Mouse (Mus musculus) embryonic facial prominence, embryonic 11.5 days (tissue): ENCODE measurements around the gene Cfap58. TPM values are rescaled to one million over a fixed set of nuclear protein-coding genes. Genes with fewer than 3 reads are reported as not detected.

ENCODE experiments used
- ATAC-seq: fragments of 200-750 bp; cut with Nextera tagmentation; replicated peaks from 2 replicates; pipeline ENCODE4 v1.8.0; 2017; ENCODE audit warnings: low read depth; ENCODE audit not compliant: insufficient number of reproducible peaks, low FRiP score, low TSS enrichment
- DNase-seq: peaks from one replicate; pipeline ENCODE4 v3.0.0-alpha.2; 2015; ENCODE audit warnings: low spot score
- H3K27ac ChIP-seq: fragments of 300-500 bp; sonication (generic); replicated peaks from 2 replicates; pipeline ENCODE4 v1.5.1; 2014; ENCODE audit warnings: mild to moderate bottlenecking, low read depth, low read length, control low read depth
- H3K27me3 ChIP-seq: fragments of 300-500 bp; sonication (generic); 2 replicates; pipeline ENCODE4 v1.6.1; 2014; ENCODE audit warnings: mild to moderate bottlenecking, low read length, moderate library complexity, mixed read lengths; ENCODE audit not compliant: control insufficient read depth, insufficient read depth
- H3K36me3 ChIP-seq: fragments of 300-500 bp; sonication (generic); replicated peaks from 2 replicates; pipeline ENCODE4 v1.6.1; 2014; ENCODE audit warnings: low read depth, mild to moderate bottlenecking, low read length, moderate library complexity, mixed read lengths; ENCODE audit not compliant: control insufficient read depth, insufficient read depth
- H3K4me1 ChIP-seq: fragments of 300-500 bp; sonication (generic); 2 replicates; pipeline ENCODE4 v1.6.1; 2014; ENCODE audit warnings: low read length, mixed read lengths; ENCODE audit not compliant: control insufficient read depth, insufficient read depth
- H3K4me2 ChIP-seq: fragments of 300-500 bp; sonication (generic); 2 replicates; pipeline ENCODE4 v1.6.1; 2014; ENCODE audit warnings: low read depth, mild to moderate bottlenecking, control low read depth, low read length, moderate library complexity
- H3K4me3 ChIP-seq: fragments of 300-500 bp; sonication (generic); 2 replicates; pipeline ENCODE4 v1.5.1; 2014; ENCODE audit warnings: low read depth, low read length, control low read depth
- H3K9ac ChIP-seq: fragments of 300-500 bp; sonication (generic); replicated peaks from 2 replicates; pipeline ENCODE4 v1.6.1; 2014; ENCODE audit warnings: mild to moderate bottlenecking, control low read depth, low read length
- H3K9me3 ChIP-seq: fragments of 300-500 bp; sonication (generic); replicated peaks from 2 replicates; pipeline ENCODE4 v1.6.1; 2016; ENCODE audit warnings: mild to moderate bottlenecking, low read length, inconsistent platforms, mixed read lengths; ENCODE audit not compliant: control insufficient read depth
- WGBS: fragments of 180-500 bp; shearing (Covaris S2); extraction: QIAGEN DNeasy Blood & Tissue Kit; methylation state at CpG from one replicate; pipeline ENCODE4 v1.1.7; 2014; 5-methylcytosine and 5-hydroxymethylcytosine counted together
- polyA plus RNA-seq: library from polyadenylated mRNA; unstranded; fragments of >200 nt; fragmentation: Nextera tagmentation; extraction: Ambion mirVana; gene quantifications from 2 replicates; pipeline ENCODE4 v1.2.1, GENCODE M21; 2014

The Cfap58 gene
- polyA plus RNA-seq, 1 experiment from 2014 or later = not detected

GRCm38 (mm10) chr19:47934146-47934545 is 3.3 kb upstream of the Cfap58 start:
- DNase-seq (no peak), ATAC-seq (no peak)
- no peak overlapping the region for H3K4me3 ChIP-seq
- no peaks in the 10 kb centered on the region; the same call in 1 of the 2 replicates for H3K27me3 ChIP-seq
- no peak overlapping the region for H3K4me2 ChIP-seq
- H3K27ac ChIP-seq = no peak overlapping the region
- no peaks in the 10 kb centered on the region for H3K9me3 ChIP-seq
- no peak overlapping the region for H3K9ac ChIP-seq
- 87% methylated on average over 8 of the region's 8 CpGs for WGBS
- H3K36me3 ChIP-seq = no peaks in the 10 kb centered on the region
- H3K4me1 ChIP-seq = no peaks in the 10 kb centered on the region

DNA sequence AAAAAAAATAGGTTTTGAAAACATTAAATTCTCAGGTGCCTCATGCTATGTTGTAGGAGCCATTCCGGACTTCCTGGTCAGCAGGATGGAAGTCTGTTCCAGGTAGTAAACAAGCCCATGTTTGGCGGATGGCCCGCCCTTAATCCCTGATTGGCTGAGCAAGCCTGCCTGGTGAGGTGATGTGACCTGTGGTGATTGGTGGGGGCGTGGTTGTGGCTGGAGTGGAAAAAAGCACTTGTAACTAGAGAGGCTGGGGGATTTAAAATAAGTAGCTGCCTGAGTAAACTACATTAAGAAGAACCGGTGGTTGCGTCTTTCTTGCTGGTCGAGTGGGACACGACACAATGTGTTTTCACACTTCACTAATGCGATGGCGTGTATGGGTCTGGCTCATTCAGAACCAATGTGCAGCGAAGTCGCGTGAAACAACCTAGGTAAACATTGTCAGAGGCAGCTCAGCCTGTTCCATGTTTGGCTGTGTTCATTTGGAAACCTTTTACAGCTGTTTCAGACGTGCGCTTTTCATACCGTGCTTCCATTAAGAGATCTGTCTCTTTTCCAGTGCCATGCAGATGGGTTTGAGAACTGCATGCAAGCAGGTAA is 2.7 kb upstream of the Cfap58 start:
- Histone ChIP-seq H3K27ac (no peak overlapping the region), H3K36me3 (no peaks in the 10 kb centered on the region), H3K9ac (no peak overlapping the region), H3K9me3 (no peaks in the 10 kb centered on the region), H3K27me3 (no peaks in the 10 kb centered on the region; the same call in 1 of the 2 replicates), H3K4me3 (no peak overlapping the region), H3K4me1 (no peaks in the 10 kb centered on the region), H3K4me2 (no peak overlapping the region)
- ATAC-seq = no peak
- 69% methylated on average over 16 of the region's 16 CpGs for WGBS
- DNase-seq = no peak

DNA sequence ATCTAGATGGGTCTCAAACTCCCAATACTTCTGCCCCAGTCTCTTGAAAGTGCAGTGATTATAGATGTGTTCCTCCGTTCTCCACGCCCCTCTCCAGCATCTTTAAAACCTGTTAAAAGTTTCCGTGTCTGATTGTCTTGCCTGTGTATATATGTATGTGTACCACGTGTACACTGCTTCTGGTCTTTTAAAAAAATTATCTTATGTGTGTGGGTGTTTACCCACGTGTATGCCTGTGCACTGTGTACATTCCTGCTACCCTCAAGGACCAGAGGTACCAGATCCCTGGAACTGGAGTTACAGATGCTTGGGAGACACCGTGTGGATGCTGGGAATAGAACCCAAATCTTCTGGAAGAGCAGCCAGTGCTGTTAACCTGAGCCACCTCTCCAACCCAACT is 1.9 kb upstream of the Cfap58 start:
- no peaks in the 10 kb centered on the region for H3K4me1 ChIP-seq
- no peak for DNase-seq
- no peaks in the 10 kb centered on the region for H3K9me3 ChIP-seq
- H3K36me3 ChIP-seq = no peaks in the 10 kb centered on the region
- no peak overlapping the region for H3K9ac ChIP-seq
- no peak overlapping the region for H3K4me3 ChIP-seq
- no peak overlapping the region for H3K4me2 ChIP-seq
- no peaks in the 10 kb centered on the region; the same call in 1 of the 2 replicates for H3K27me3 ChIP-seq
- ATAC-seq = no peak
- WGBS = 81% methylated on average over 6 of the region's 6 CpGs
- H3K27ac ChIP-seq = no peak overlapping the region

DNA sequence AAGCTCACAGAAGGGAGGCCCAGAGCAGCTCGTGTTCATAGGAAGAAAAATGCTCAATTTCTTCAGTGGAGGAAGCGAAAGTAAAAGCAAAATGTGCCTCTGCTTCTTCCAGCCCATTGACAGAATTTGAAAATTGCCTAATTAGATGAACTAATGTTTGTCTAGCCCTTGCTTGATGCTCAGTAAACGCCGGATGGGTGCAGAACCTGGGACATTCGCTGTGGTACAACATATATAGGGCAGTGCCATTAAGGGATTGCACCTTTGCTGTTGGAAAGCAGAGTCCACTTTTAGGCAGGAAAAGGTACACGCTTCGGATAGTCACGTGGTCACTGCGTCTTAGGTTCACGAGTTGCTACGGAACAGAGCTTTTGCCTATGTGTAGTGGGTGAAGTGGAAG is 985 bp upstream of the Cfap58 start:
- no peak overlapping the region for H3K4me2 ChIP-seq
- 86% methylated on average over 11 of the region's 11 CpGs for WGBS
- DNase-seq (no peak), ATAC-seq (no peak)
- H3K36me3 ChIP-seq = no peaks in the 10 kb centered on the region
- no peaks in the 10 kb centered on the region for H3K9me3 ChIP-seq
- H3K27ac ChIP-seq = no peak overlapping the region
- no peak overlapping the region for H3K9ac ChIP-seq
- no peak overlapping the region for H3K4me3 ChIP-seq
- no peaks in the 10 kb centered on the region for H3K4me1 ChIP-seq
- no peaks in the 10 kb centered on the region; the same call in 1 of the 2 replicates for H3K27me3 ChIP-seq

- WGBS = 68% methylated on average over 9 of the region's 9 CpGs
- no peak for ATAC-seq
- no peak overlapping the region; the same call in 1 of the 2 replicates for H3K4me3 ChIP-seq
- no peaks in the 10 kb centered on the region for H3K4me1 ChIP-seq
- no peak for DNase-seq
- H3K9ac ChIP-seq = no peak overlapping the region
- H3K4me2 ChIP-seq = no peak overlapping the region; the same call in 1 of the 2 replicates
- no peaks in the 10 kb centered on the region; the same call in 1 of the 2 replicates for H3K27me3 ChIP-seq
- no peak overlapping the region for H3K27ac ChIP-seq
- no peaks in the 10 kb centered on the region for H3K36me3 ChIP-seq
- H3K9me3 ChIP-seq = no peaks in the 10 kb centered on the region
These were observed 537 bp upstream of the Cfap58 start for GRCm38 (mm10) chr19:47936938-47937337.

DNA sequence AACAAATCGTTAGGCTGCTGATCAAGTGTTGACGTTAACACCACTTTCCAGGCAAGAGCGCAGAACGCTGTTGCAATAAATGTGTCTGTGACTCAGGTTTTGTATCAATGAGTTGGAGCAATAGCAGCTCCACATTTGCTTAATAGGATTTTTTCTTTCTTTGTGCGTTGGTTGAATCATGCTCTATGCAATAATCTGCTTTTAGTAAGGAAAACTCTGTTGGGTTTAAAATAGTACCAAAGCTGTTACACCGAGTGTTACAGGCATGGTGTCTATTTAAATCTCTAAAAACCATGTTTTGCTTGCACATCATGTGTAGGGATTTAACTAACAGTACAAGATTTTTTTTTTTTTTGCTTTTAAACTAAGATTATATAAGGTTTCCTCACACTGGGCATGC is 1.9 kb downstream of the Cfap58 start:
- H3K4me2 ChIP-seq = no peak overlapping the region
- H3K9ac ChIP-seq = no peak overlapping the region
- H3K9me3 ChIP-seq = no peaks in the 10 kb centered on the region
- DNase-seq (no peak), ATAC-seq (no peak)
- no peak overlapping the region for H3K4me3 ChIP-seq
- H3K27me3 ChIP-seq = no peaks in the 10 kb centered on the region; the same call in 1 of the 2 replicates
- H3K36me3 ChIP-seq = no peaks in the 10 kb centered on the region
- 84% methylated on average over 6 of the region's 6 CpGs for WGBS
- no peaks in the 10 kb centered on the region for H3K4me1 ChIP-seq
- no peak overlapping the region for H3K27ac ChIP-seq

DNA sequence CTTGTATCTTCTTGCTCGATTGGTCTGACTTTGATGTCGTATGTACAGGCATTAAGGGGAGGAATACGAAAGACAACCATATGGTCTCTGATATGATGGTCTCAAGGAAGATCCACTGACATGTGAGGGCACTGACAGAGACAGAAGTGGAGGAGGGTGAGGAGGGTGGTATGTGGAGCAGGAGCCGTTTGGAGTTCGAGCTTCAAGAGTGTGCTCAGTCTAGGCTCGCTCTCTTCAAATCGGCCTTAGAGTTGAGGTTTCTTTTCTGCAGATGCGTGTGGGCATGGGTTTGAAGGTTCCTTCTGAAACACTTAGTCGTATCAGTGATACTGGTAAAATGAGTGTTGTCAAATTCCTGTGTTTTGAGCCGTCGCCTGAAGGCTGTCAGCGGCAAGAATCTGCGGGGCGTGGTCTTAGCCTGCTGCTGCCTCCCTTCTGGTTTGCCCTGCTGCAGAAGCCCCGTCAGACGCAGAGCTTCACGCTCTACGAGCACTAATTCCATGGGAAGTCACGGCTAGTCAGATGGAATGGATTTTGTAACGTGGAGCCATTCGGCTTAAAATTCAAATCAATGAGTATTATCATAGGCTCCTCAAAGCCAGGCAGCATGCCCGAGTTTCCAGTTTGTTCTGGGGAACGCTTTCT is 9.5 kb downstream of the Cfap58 start:
- H3K27me3 ChIP-seq = no peaks in the 10 kb centered on the region
- no peak overlapping the region for H3K4me3 ChIP-seq
- H3K9ac ChIP-seq = no peak overlapping the region
- no peak for ATAC-seq
- H3K36me3 ChIP-seq = no peaks in the 10 kb centered on the region
- no peak overlapping the region for H3K27ac ChIP-seq
- H3K9me3 ChIP-seq = no peaks in the 10 kb centered on the region
- H3K4me1 ChIP-seq = no peaks in the 10 kb centered on the region
- peak; percentile 55 for DNase-seq
- H3K4me2 ChIP-seq = no peak overlapping the region
- 53% methylated on average over 23 of the region's 23 CpGs for WGBS

GRCm38 (mm10) chr19:47950946-47951345 is 13.5 kb downstream of the Cfap58 start:
- Histone ChIP-seq H3K4me3 (no peak overlapping the region), H3K36me3 (no peaks in the 10 kb centered on the region), H3K9me3 (no peaks in the 10 kb centered on the region), H3K9ac (no peak overlapping the region), H3K27me3 (no peaks in the 10 kb centered on the region), H3K27ac (no peak overlapping the region), H3K4me1 (no peaks in the 10 kb centered on the region), H3K4me2 (no peak overlapping the region)
- ATAC-seq (no peak), DNase-seq (no peak)
- 89% methylated on average over 7 of the region's 7 CpGs for WGBS
